Mouse (Mus musculus) liver, postnatal 0 days (tissue): ENCODE measurements around the gene Tmem183a.
A peak's percentile ranks its signal among the peaks of the same experiment; 100 is the strongest.

Experiments
- CTCF ChIP-seq: sonication (generic); IDR thresholded peaks from 2 replicates; pipeline ENCODE4 v1.5.1; 2016; ENCODE audit warnings: antibody characterized with exemption, low read depth
- EP300 ChIP-seq: IDR thresholded peaks from 2 replicates; pipeline ENCODE4 v1.6.1; 2016; ENCODE audit warnings: antibody characterized with exemption, low read depth, mild to moderate bottlenecking

DNA sequence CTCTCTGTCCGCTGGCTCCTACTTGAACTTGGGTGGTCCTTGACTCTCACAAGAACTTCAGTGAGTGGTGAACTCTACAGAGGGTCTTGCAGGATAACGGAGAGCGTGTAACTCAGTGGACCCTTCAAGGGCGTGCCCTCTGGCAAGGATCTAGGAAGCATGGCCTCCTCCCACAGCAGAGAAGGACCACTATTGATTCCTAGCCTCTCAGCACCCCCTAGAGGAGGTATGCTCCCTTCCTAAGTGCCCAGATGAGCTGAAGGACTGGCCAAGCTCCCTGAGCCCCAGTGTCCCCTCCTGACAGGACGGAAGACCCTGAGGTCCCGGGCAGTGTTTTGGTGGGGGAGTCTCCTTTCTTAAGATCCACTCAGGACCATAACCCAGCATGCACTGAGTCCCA lies 39.2 kb downstream of the Tmem183a start:
- TF ChIP-seq EP300 (no peak), CTCF (peak; percentile 59)
